Mouse (Mus musculus) midbrain, embryonic 15.5 days (tissue): ENCODE measurements around the gene Adgrf3. TPM values are rescaled to one million over a fixed set of nuclear protein-coding genes. Genes with fewer than 3 reads are reported as not detected.
A peak's percentile ranks its signal among the peaks of the same experiment; 100 is the strongest.

Experiments used
- ATAC-seq: fragments of 200-750 bp; cut with Nextera tagmentation; replicated peaks from 2 replicates; pipeline ENCODE4 v1.8.0; 2017; ENCODE audit warnings: moderate TSS enrichment
- H3K27ac ChIP-seq: fragments of 300-500 bp; sonication (generic); 2 replicates; pipeline ENCODE4 v1.5.1; 2015; ENCODE audit warnings: mild to moderate bottlenecking, inconsistent platforms
- H3K27me3 ChIP-seq: fragments of 300-500 bp; sonication (generic); replicated peaks from 2 replicates; pipeline ENCODE4 v1.6.1; 2015; ENCODE audit warnings: inconsistent platforms
- H3K36me3 ChIP-seq: fragments of 300-500 bp; sonication (generic); replicated peaks from 2 replicates; pipeline ENCODE4 v1.6.1; 2015; ENCODE audit warnings: inconsistent platforms
- H3K4me1 ChIP-seq: fragments of 300-500 bp; sonication (generic); 2 replicates; pipeline ENCODE4 v1.6.1; 2015; ENCODE audit warnings: inconsistent platforms
- H3K4me2 ChIP-seq: fragments of 300-500 bp; sonication (generic); 2 replicates; pipeline ENCODE4 v1.6.1; 2015; ENCODE audit warnings: inconsistent platforms, mild to moderate bottlenecking, moderate library complexity
- H3K4me3 ChIP-seq: fragments of 300-500 bp; sonication (generic); 2 replicates; pipeline ENCODE4 v1.5.1; 2015; ENCODE audit warnings: mild to moderate bottlenecking, inconsistent platforms
- H3K9ac ChIP-seq: fragments of 300-500 bp; sonication (generic); 2 replicates; pipeline ENCODE4 v1.6.1; 2015; ENCODE audit warnings: mild to moderate bottlenecking, inconsistent platforms
- H3K9me3 ChIP-seq: fragments of 300-500 bp; sonication (generic); 2 replicates; pipeline ENCODE4 v1.6.1; 2016; ENCODE audit warnings: inconsistent platforms
- WGBS: fragments of 180-500 bp; shearing (Covaris S2); methylation state at CpG from one replicate; pipeline ENCODE4 v1.1.7; 2015; ENCODE audit warnings: mixed read lengths; 5-methylcytosine and 5-hydroxymethylcytosine counted together
- polyA plus RNA-seq: library from polyadenylated mRNA; unstranded; fragments of >200 nt; fragmentation: Nextera tagmentation; extraction: Ambion mirVana; gene quantifications from 2 replicates; pipeline ENCODE4 v1.2.1, GENCODE M21; 2015

The Adgrf3 gene
- polyA plus RNA-seq, 1 experiment from 2014 or later: not detected

DNA sequence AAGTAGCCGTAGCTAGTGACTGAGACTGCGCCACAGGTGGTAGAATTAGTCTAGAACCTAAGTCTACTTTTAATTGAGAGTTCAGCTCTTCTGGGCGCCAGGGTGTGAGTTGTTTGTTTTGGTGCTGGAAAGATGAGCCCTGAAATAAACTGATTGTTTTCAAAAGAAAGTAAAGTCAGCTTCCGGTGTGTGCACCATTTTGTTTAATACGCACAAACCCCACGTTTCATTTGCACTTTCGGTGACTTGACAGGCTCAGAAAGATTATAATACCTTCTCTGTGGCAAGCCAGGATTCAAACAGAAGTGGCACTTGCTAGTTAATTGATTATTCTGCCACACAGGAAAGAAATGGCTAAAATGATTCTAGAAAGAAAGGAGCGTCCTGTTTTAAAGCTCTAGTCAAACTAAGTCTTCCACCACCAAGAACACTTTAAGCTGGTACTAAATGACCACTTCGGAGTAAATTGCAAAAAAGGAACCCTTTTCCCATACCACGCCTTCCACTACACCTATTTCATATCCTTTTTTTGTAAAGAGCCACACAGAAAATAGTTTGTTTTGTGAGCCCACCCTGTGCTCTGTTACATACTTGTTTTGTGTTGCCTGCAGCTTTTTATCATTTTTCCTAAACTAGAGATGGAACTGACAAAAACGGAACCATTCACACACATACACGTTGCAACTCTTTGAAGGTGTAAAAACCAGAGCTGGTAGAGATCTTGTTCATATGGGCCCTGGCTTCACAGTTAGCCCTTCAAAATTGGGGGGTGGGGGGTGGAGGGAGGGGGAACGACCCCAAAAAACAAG, 49.5 kb downstream of the Adgrf3 start:
- peak overlapping the region; percentile 85 for H3K9ac ChIP-seq
- H3K4me1 ChIP-seq: peaks cover 23% of the 10 kb centered on the region
- H3K9me3 ChIP-seq: no peaks in the 10 kb centered on the region
- peak overlapping the region; percentile 93 for H3K4me3 ChIP-seq
- 36% methylated on average over 13 of the region's 13 CpGs for WGBS
- H3K27ac ChIP-seq: peak overlapping the region; percentile 91
- no peak for ATAC-seq
- no peaks in the 10 kb centered on the region for H3K36me3 ChIP-seq
- no peaks in the 10 kb centered on the region for H3K27me3 ChIP-seq
- H3K4me2 ChIP-seq: peak overlapping the region; percentile 80

DNA sequence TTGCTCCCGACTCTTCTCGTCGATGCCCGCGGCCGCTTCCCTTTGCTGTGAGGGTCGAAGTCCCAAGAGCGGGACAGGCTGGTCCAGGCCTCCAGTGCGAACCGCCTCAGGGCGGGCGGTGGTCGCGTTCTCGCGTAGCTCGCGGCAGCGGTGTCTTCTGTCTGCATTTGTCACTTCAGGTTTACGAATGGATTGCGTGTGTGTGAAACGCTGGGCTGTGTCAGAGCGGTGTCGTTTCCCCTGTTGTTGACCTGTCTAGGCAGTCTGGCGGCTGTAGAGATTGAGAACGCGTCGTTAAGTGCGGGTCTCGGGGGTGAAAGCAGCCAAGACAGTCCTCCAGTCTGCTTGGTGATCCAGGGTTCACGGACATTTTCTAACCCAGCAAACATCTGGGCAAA, 50.1 kb downstream of the Adgrf3 start:
- H3K36me3 ChIP-seq: no peaks in the 10 kb centered on the region
- peak overlapping the region; percentile 80 for H3K4me2 ChIP-seq
- peak overlapping the region; percentile 93 for H3K4me3 ChIP-seq
- peak; percentile 82 for ATAC-seq
- no peaks in the 10 kb centered on the region for H3K9me3 ChIP-seq
- peak overlapping the region; percentile 85 for H3K9ac ChIP-seq
- peak overlapping the region; percentile 91 for H3K27ac ChIP-seq
- H3K4me1 ChIP-seq: peaks cover 23% of the 10 kb centered on the region
- H3K27me3 ChIP-seq: no peaks in the 10 kb centered on the region
- 0% methylated on average over 31 of the region's 31 CpGs for WGBS

DNA sequence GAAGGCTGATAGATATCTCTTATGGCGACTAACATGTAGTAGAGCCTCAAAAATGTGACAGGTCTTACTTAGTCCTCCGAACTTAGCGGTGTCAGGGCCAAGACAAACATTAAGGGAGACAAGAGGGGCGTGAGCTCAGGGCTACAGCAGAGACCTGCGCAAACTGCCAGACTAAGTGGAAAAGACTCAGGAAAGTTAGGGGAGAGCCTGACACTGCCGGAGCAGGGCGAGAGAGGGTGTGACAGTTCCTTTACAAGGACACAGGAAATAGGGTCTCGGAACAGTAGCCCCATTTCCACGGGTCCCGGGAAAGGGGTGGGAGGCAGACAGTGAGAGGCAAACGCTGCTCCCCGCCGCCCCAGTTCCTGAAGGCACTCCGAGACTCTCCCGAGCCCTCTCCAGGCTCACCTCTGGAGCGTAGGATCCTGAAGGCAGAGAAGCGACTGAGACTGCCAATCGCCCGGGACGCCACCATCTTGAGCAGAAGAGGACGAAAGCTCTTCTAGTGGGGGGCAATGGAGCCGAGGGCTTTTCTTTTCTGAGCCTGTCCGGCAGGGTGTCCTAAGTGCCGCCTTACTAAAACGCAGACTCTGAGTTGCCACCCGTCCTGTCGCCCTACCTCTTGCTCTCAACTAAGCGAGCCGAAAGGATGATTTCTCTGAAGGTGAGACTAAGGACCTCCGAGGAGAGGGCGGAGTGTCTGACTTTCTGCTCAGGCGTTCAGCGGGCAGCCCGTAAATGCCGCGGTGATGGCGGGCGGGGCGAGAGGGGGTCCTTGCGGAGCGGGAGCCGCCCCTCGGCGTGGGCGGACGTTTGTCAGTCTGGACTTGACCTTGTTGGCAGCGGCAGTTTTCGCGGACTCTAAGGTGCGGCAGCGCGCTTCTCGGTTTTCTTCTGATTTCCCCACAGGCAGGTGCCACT, 50.8 kb downstream of the Adgrf3 start, which contains the start of the genes Hadha and Hadhb:
Gene Hadha, minus strand, starts transcription at position 689 of the 921 bp plus-strand sequence.
Gene Hadhb, plus strand, starts transcription at position 775 of the 921 bp plus-strand sequence.
- Histone ChIP-seq H3K27ac (peak within 1 kb of the TSS; percentile 91), H3K4me2 (peak within 1 kb of the TSS; percentile 80), H3K4me3 (peak within 1 kb of the TSS; percentile 93), H3K36me3 (no peaks in the 10 kb centered on the region), H3K4me1 (peaks cover 23% of the 10 kb centered on the region), H3K9ac (peak within 1 kb of the TSS; percentile 85), H3K9me3 (no peaks in the 10 kb centered on the region), H3K27me3 (no peaks in the 10 kb centered on the region)
- WGBS: under 1% methylated on average over 53 of the region's 53 CpGs
- ATAC-seq: peak; percentile 93

DNA sequence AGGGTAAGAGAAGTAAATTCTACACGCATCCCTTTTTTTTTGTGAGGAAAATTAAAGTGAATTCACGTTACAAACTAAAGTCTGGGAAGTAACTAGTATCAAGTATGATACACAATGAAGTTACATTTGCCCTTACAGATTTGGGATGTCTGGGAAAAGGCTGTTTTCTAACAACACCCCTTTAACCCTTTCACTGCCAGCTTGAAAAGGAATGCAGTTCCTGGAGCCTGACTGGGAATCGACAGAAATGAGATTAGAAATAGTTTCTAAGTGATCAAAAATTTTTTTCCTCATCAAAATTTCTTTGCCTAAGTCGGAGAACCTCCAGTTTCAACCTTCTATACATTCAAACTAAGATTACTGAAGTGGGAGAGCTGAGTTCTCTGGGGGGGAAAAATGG, 51.5 kb downstream of the Adgrf3 start:
- no peak for ATAC-seq
- Histone ChIP-seq H3K4me3 (peak overlapping the region; percentile 93), H3K36me3 (no peaks in the 10 kb centered on the region), H3K9ac (peak overlapping the region; percentile 85), H3K4me2 (peak overlapping the region; percentile 80), H3K9me3 (no peaks in the 10 kb centered on the region), H3K4me1 (peaks cover 23% of the 10 kb centered on the region), H3K27ac (no peak overlapping the region), H3K27me3 (no peaks in the 10 kb centered on the region)
- 20% methylated on average over 4 of the region's 4 CpGs for WGBS

DNA sequence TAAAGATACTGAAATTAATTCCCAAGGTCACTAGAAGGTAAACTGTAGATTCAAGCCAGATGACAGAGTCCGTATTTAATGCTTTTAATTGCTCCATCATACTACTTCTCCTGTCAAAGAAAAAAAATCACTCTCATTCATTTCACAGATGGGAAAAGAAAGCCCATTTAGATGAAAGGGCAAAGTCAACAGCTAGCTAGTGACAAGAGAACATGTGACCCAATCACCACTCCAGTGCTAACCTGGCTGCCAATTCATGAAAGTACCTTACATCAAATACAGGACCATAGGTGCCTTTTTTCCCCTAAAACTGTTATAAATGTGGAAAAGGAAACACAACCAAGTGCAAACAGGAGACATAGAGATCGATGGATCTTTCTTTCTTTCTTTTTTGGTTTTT, 52.3 kb downstream of the Adgrf3 start:
- 83% methylated on average over 2 of the region's 2 CpGs for WGBS
- Histone ChIP-seq H3K4me1 (peaks cover 23% of the 10 kb centered on the region), H3K4me3 (no peak overlapping the region), H3K4me2 (no peak overlapping the region; the same call in 1 of the 2 replicates), H3K27me3 (no peaks in the 10 kb centered on the region), H3K9ac (no peak overlapping the region), H3K9me3 (no peaks in the 10 kb centered on the region), H3K36me3 (no peaks in the 10 kb centered on the region), H3K27ac (no peak overlapping the region)
- no peak for ATAC-seq

DNA sequence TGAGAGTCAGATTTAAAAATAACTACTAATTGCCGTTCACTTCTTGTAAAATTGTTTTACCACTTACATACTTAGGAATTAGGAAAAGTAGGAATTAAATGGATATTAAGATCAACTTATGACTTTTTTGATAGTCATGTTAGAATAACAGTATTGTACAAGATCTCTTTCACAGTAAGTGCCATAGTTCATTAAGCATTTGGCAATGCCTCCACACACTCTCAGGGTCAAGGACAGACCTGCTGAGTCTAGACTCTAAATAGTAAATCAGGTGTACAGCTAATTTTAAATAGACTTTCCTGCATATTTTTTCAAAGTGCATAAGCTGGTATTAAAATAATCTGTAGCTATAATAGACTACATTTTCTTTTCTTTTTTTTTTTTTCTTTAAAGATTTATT, 53.1 kb downstream of the Adgrf3 start:
- Histone ChIP-seq H3K36me3 (no peaks in the 10 kb centered on the region), H3K4me1 (peaks cover 23% of the 10 kb centered on the region), H3K4me2 (no peak overlapping the region), H3K9ac (no peak overlapping the region), H3K27me3 (no peaks in the 10 kb centered on the region), H3K27ac (no peak overlapping the region), H3K4me3 (no peak overlapping the region), H3K9me3 (no peaks in the 10 kb centered on the region)
- WGBS: 90% methylated on average over 1 of the region's 1 CpGs
- no peak for ATAC-seq

DNA sequence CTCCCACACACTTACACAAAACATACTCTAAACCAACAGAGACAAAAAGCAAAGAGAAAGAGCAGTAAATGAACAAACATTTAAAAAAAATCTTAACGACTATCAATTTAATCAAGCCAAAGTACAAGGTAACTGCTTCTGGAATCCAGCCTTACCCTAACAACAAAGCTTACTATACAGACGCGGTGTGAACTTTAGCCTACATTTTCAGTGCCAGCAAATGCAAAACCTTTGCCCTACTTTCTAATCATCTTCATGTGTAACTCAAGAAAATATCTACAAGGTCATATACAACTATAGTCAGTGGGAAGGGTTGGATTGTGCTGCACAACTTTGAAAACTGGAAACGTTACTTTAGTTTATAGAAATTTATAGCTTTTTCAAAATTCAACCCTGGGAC, 53.5 kb downstream of the Adgrf3 start:
- Histone ChIP-seq H3K4me2 (no peak overlapping the region), H3K36me3 (no peaks in the 10 kb centered on the region), H3K4me3 (no peak overlapping the region), H3K27ac (no peak overlapping the region), H3K9ac (no peak overlapping the region), H3K4me1 (peaks cover 23% of the 10 kb centered on the region), H3K27me3 (no peaks in the 10 kb centered on the region), H3K9me3 (no peaks in the 10 kb centered on the region)
- 76% methylated on average over 4 of the region's 4 CpGs for WGBS
- no peak for ATAC-seq

DNA sequence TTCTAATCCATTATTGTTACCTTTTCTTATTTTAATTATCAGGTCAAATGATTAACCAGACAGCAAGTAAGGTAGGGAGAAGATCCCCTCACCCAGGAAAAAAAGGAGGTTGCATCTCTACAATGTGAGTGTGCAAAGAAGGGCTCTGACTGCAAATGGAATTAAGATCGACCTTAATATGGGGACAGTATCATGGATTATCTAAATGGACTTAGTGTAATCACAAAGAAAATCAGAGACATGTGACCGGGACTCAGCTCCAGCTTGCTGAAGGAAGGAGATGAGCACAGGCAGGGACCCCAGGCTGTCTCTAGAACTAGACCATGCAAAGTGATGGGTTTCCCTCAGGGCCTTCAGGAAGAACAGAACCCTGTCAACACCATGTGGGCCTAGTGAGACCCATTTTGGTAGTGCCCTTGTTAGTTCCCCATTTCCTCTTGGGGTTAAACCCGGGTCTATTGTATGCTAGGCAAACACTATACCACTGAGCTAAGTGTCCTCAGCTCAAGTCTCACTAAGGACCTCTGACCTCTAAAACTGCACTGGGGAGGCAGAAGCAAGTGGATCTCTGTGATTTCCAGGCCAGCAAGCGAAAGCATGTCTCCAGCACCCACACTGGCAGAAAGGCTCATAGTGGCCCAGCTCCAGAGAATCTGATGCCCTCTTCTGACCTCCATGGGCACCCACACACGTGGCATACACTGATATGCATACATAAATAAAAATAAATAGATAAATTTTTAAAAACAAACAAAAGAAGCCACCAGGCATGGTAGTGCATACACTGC, 57.2 kb downstream of the Adgrf3 start:
- Histone ChIP-seq H3K9me3 (no peaks in the 10 kb centered on the region), H3K4me3 (no peak overlapping the region), H3K4me2 (no peak overlapping the region), H3K9ac (no peak overlapping the region), H3K27me3 (no peaks in the 10 kb centered on the region), H3K4me1 (peaks cover 2% of the 10 kb centered on the region), H3K36me3 (peaks cover 27% of the 10 kb centered on the region), H3K27ac (no peak overlapping the region)
- 87% methylated on average over 5 of the region's 5 CpGs for WGBS
- no peak for ATAC-seq

DNA sequence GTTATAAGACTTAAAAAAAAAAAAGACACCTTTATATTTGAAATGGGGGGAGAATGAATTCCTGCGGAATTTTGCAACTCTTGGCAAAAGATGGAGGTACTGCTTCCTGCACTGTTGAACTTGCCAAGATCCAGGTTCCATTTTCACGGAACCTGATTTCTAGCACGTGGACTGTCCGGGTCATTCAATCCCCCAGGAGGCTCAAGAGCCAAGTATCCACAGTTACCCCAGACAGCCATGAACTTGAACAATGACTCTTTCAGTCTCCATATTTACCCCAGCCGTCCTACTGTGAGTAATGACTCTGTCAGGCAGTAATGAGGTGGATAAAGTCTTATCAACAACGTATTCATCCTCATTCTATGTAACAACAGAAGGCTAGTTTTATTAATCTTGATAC, 59.0 kb downstream of the Adgrf3 start:
- peaks cover 39% of the 10 kb centered on the region for H3K36me3 ChIP-seq
- no peak for ATAC-seq
- no peaks in the 10 kb centered on the region for H3K9me3 ChIP-seq
- H3K27ac ChIP-seq: no peak overlapping the region
- no peak overlapping the region for H3K9ac ChIP-seq
- H3K4me2 ChIP-seq: no peak overlapping the region
- H3K4me1 ChIP-seq: no peaks in the 10 kb centered on the region
- no peaks in the 10 kb centered on the region for H3K27me3 ChIP-seq
- H3K4me3 ChIP-seq: no peak overlapping the region
- WGBS: 92% methylated on average over 6 of the region's 6 CpGs
